Mouse (Mus musculus): ENCODE results near the gene Gm49393.

The Gm49393 gene

GRCm38 (mm10) chr13:60809690-60810089 lies 125.7 kb downstream of the Gm49393 start:
- DNase-seq (ENCODE audit: low read depth, low spot score) = no peak
